Mouse (Mus musculus): ENCODE results near the gene Smox.

DNA sequence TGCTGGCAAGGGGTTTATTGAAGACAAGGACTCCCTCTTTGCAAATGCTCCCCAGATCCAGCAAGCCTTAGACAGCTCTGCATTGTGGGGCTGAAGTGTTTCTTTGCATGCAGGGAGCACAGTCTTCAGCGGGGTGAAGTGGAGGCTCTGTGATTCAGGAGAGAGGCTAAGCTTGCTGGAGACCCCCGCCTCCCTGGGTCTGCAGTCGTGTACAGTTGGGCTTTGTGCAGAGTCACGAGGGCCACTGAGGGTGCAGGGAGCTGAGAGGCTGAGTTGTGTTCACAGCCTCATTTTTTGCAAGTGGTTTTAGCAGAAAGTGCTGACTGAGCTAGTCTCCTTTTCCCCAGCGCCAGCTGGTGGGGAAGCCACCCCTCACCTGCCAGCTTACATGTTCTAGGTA lies 10.6 kb downstream of the Smox start:
- no peak for TF ChIP-seq CTCF (IDR thresholded peaks at IDR 0.05; ENCODE audit: borderline replicate concordance, extremely low read depth, insufficient read depth, insufficient read length)
- no peak for TF ChIP-seq POLR2A (IDR thresholded peaks at IDR 0.05; ENCODE audit: borderline replicate concordance, extremely low read depth, insufficient read depth, insufficient read length, poor library complexity, severe bottlenecking)

All from brain, embryonic 14.5 days (tissue).